Mouse (Mus musculus): ENCODE measurements around the gene Abca8a. TPM values are rescaled to one million over a fixed set of nuclear protein-coding genes. Genes with fewer than 3 reads are reported as not detected.

Gene Abca8a
- total and polyA plus RNA-seq, 3 experiments, result not detected

GRCm38 (mm10) chr11:110053681-110054080, 42.1 kb downstream of the Abca8a start:
- Histone ChIP-seq H3K4me1 (ENCODE audit: control insufficient read depth in 1 of 2, insufficient read depth in 2 of 2, low read length in 2 of 2) (no peaks in the 10 kb centered on the region), H3K36me3 (ENCODE audit: control insufficient read depth in 1 of 2, insufficient read depth in 2 of 2, low read length in 2 of 2) (no peaks in the 10 kb centered on the region), H3K9me3 (replicated peaks; ENCODE audit: insufficient read depth, low read length) (no peaks in the 10 kb centered on the region), H3K27ac (ENCODE audit: control insufficient read depth, low read depth, low read length) (no peak overlapping the region), H3K9ac (ENCODE audit: control insufficient read depth, low read depth, low read length, poor library complexity, severe bottlenecking) (no peak overlapping the region), H3K27me3 (ENCODE audit: control insufficient read depth in 1 of 2, insufficient read depth in 2 of 2, low read length in 2 of 2) (no peaks in the 10 kb centered on the region; a peak in 1 of 4 replicates), H3K4me3 (ENCODE audit: control insufficient read depth in 1 of 2, insufficient read depth in 1 of 2, low read depth in 2 of 2, low read length in 2 of 2) (no peak overlapping the region), H3K79me2 (ENCODE audit: control insufficient read depth, insufficient read depth, low read length, poor library complexity) (no peaks in the 10 kb centered on the region)
- TF ChIP-seq ZNF384 (IDR thresholded peaks at IDR 0.05; ENCODE audit: low read depth, low read length) (no peak), MEF2A (IDR thresholded peaks at IDR 0.05; ENCODE audit: extremely low read depth, insufficient replicate concordance, low read depth, low read length, poor library complexity, severe bottlenecking) (no peak), NRF1 (IDR thresholded peaks at IDR 0.05; ENCODE audit: insufficient read depth, low read depth, low read length, poor library complexity, severe bottlenecking) (no peak), MYC (IDR thresholded peaks at IDR 0.05; ENCODE audit: low read depth, low read length) (no peak), E2F4 (IDR thresholded peaks at IDR 0.05; ENCODE audit: borderline replicate concordance, low read depth, low read length) (no peak), CHD1 (IDR thresholded peaks at IDR 0.05; ENCODE audit: low read depth, low read length) (no peak), POLR2AphosphoS2 (IDR thresholded peaks at IDR 0.05; ENCODE audit: low read length) (no peak), TBP (IDR thresholded peaks at IDR 0.05; ENCODE audit: low read depth, low read length) (no peak), HCFC1 (IDR thresholded peaks at IDR 0.05; ENCODE audit: low read depth, low read length) (no peak)
- DNase-seq (ENCODE audit: low read depth, low spot score), result no peak

DNA sequence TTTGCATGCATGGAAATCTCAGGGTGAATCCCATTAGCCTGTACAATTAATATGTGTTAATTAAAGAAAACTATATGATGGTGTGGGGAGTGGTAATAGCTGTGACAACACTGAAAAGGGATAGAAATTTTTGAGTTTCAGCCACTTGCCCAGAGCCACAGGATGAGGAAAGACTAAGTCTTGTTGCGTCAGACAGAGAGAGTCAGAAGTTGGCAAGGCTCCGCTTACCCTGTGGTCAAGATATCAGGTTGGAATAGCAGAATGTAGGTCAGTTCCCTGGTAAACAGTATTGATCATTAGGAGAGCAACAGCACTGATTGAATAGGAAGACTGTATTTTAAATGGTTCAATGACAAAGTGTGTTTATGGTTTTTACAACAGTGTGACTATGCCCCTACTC, 58.0 kb downstream of the Abca8a start:
- no peaks in the 10 kb centered on the region for H3K27me3 ChIP-seq (ENCODE audit: control insufficient read depth in 1 of 2, insufficient read depth in 2 of 2, low read length in 2 of 2)
- no peaks in the 10 kb centered on the region for H3K79me2 ChIP-seq (ENCODE audit: control insufficient read depth, insufficient read depth, low read length, poor library complexity)
- H3K9ac ChIP-seq (ENCODE audit: control insufficient read depth, low read depth, low read length, poor library complexity, severe bottlenecking), result no peak overlapping the region
- H3K4me3 ChIP-seq (ENCODE audit: control insufficient read depth in 1 of 2, insufficient read depth in 1 of 2, low read depth in 2 of 2, low read length in 2 of 2), result no peak overlapping the region
- H3K4me1 ChIP-seq (ENCODE audit: control insufficient read depth in 1 of 2, insufficient read depth in 2 of 2, low read length in 2 of 2), result no peaks in the 10 kb centered on the region
- no peak overlapping the region for H3K27ac ChIP-seq (ENCODE audit: control insufficient read depth, low read depth, low read length)
- no peaks in the 10 kb centered on the region for H3K9me3 ChIP-seq (replicated peaks; ENCODE audit: insufficient read depth, low read length)
- no peak for DNase-seq (ENCODE audit: low read depth, low spot score)
- TF ChIP-seq ZC3H11A (IDR thresholded peaks at IDR 0.05; ENCODE audit: low read depth, low read length) (no peak), ETS1 (IDR thresholded peaks at IDR 0.05; ENCODE audit: low read depth, low read length) (no peak), RAD21 (IDR thresholded peaks at IDR 0.05; ENCODE audit: low read depth, low read length) (no peak), MXI1 (IDR thresholded peaks at IDR 0.05; ENCODE audit: low read depth, low read length) (no peak), RCOR1 (IDR thresholded peaks at IDR 0.05; ENCODE audit: low read depth, low read length) (no peak), TBP (IDR thresholded peaks at IDR 0.05; ENCODE audit: low read depth, low read length) (no peak)
- no peaks in the 10 kb centered on the region for H3K36me3 ChIP-seq (ENCODE audit: control insufficient read depth in 1 of 2, insufficient read depth in 2 of 2, low read length in 2 of 2)
